Mouse (Mus musculus): Measurements from ENCODE around the gene Arl8b. TPM values are rescaled to one million over a fixed set of nuclear protein-coding genes. Genes with fewer than 3 reads are reported as not detected.
"Not testable (repeated sequence)": the region's sequence is repeated elsewhere in the genome, so short reads cannot be mapped to it uniquely, and the experiment has no call there.

Gene Arl8b
- polyA plus RNA-seq, 2 experiments, result 10.5 to 35.5 TPM

- no peaks in the 10 kb centered on the region for H3K9me3 ChIP-seq (ENCODE audit: control insufficient read depth, low read length)
- no peak for ATAC-seq (ENCODE audit: insufficient read depth)
- H3K4me3 ChIP-seq (ENCODE audit: insufficient read depth in 1 of 2, low read depth in 2 of 2, low read length in 2 of 2), result no peak overlapping the region
- H3K4me1 ChIP-seq (replicated peaks; ENCODE audit: control insufficient read depth in 2 of 2, insufficient read depth in 2 of 2, low read length in 1 of 2), result no peaks in the 10 kb centered on the region
- 75% methylated on average over 5 of the region's 5 CpGs for WGBS (ENCODE audit: insufficient replicate concordance)
- H3K4me2 ChIP-seq (ENCODE audit: low read depth), result no peak overlapping the region
- H3K27me3 ChIP-seq (ENCODE audit: control insufficient read depth, insufficient read depth, low read length), result no peaks in the 10 kb centered on the region
- H3K9ac ChIP-seq (replicated peaks), result no peak overlapping the region
- no peak for DNase-seq (ENCODE audit: low read depth in 3 of 3, low spot score in 3 of 3)
- H3K27ac ChIP-seq, result no peak overlapping the region
- TF ChIP-seq CTCF (IDR thresholded peaks at IDR 0.05; ENCODE audit: low read depth), result no peak
- TF ChIP-seq EP300 (IDR thresholded peaks at IDR 0.05; ENCODE audit: low read depth), result no peak
- no peaks in the 10 kb centered on the region; the same call in none of the 2 replicates for H3K36me3 ChIP-seq (replicated peaks; ENCODE audit: control insufficient read depth, insufficient read depth, low read depth)
Observed at GRCm38 (mm10) chr6:108852986-108853385, 70.1 kb downstream of the Arl8b start.

GRCm38 (mm10) chr6:108858583-108858982 is 75.7 kb downstream of the Arl8b start:
- ATAC-seq (ENCODE audit: insufficient read depth), result no peak
- 88% methylated on average over 9 of the region's 9 CpGs for WGBS (ENCODE audit: insufficient replicate concordance)
- Histone ChIP-seq H3K4me3 (ENCODE audit: insufficient read depth in 1 of 2, low read depth in 2 of 2, low read length in 2 of 2) (no peak overlapping the region), H3K9me3 (ENCODE audit: control insufficient read depth, low read length) (no peaks in the 10 kb centered on the region), H3K4me1 (replicated peaks; ENCODE audit: control insufficient read depth in 2 of 2, insufficient read depth in 2 of 2, low read length in 1 of 2) (no peaks in the 10 kb centered on the region), H3K27ac (no peak overlapping the region), H3K36me3 (replicated peaks; ENCODE audit: control insufficient read depth, insufficient read depth, low read depth) (no peaks in the 10 kb centered on the region; the same call in none of the 2 replicates), H3K27me3 (ENCODE audit: control insufficient read depth, insufficient read depth, low read length) (no peaks in the 10 kb centered on the region), H3K4me2 (ENCODE audit: low read depth) (no peak overlapping the region), H3K9ac (replicated peaks) (no peak overlapping the region)
- DNase-seq (ENCODE audit: low read depth in 3 of 3, low spot score in 3 of 3), result no peak
- TF ChIP-seq CTCF (IDR thresholded peaks at IDR 0.05; ENCODE audit: low read depth) (no peak), EP300 (IDR thresholded peaks at IDR 0.05; ENCODE audit: low read depth) (no peak)

- DNase-seq (ENCODE audit: low read depth in 3 of 3, low spot score in 3 of 3), result no peak
- no peak overlapping the region for H3K27ac ChIP-seq
- 67% methylated on average over 1 of the region's 1 CpGs for WGBS (ENCODE audit: insufficient replicate concordance)
- no peak overlapping the region for H3K4me2 ChIP-seq (ENCODE audit: low read depth)
- H3K9me3 ChIP-seq (ENCODE audit: control insufficient read depth, low read length), result no peaks in the 10 kb centered on the region
- ATAC-seq (ENCODE audit: insufficient read depth), result no peak
- no peaks in the 10 kb centered on the region for H3K27me3 ChIP-seq (ENCODE audit: control insufficient read depth, insufficient read depth, low read length)
- no peaks in the 10 kb centered on the region for H3K4me1 ChIP-seq (replicated peaks; ENCODE audit: control insufficient read depth in 2 of 2, insufficient read depth in 2 of 2, low read length in 1 of 2)
- H3K9ac ChIP-seq (replicated peaks), result no peak overlapping the region
- H3K36me3 ChIP-seq (replicated peaks; ENCODE audit: control insufficient read depth, insufficient read depth, low read depth), result no peaks in the 10 kb centered on the region
- TF ChIP-seq EP300 (IDR thresholded peaks at IDR 0.05; ENCODE audit: low read depth) (no peak), CTCF (IDR thresholded peaks at IDR 0.05; ENCODE audit: low read depth) (no peak)
- no peak overlapping the region for H3K4me3 ChIP-seq (ENCODE audit: insufficient read depth in 1 of 2, low read depth in 2 of 2, low read length in 2 of 2)
Observed at GRCm38 (mm10) chr6:108861226-108861625, 78.3 kb downstream of the Arl8b start.

- DNase-seq (ENCODE audit: low read depth in 3 of 3, low spot score in 3 of 3), result no peak
- ATAC-seq (ENCODE audit: insufficient read depth), result no peak
- Histone ChIP-seq H3K4me1 (replicated peaks; ENCODE audit: control insufficient read depth in 2 of 2, insufficient read depth in 2 of 2, low read length in 1 of 2) (no peaks in the 10 kb centered on the region), H3K27ac (no peak overlapping the region), H3K9me3 (ENCODE audit: control insufficient read depth, low read length) (no peaks in the 10 kb centered on the region), H3K4me2 (ENCODE audit: low read depth) (no peak overlapping the region), H3K9ac (replicated peaks) (no peak overlapping the region), H3K4me3 (ENCODE audit: insufficient read depth in 1 of 2, low read depth in 2 of 2, low read length in 2 of 2) (no peak overlapping the region), H3K27me3 (ENCODE audit: control insufficient read depth, insufficient read depth, low read length) (no peaks in the 10 kb centered on the region), H3K36me3 (replicated peaks; ENCODE audit: control insufficient read depth, insufficient read depth, low read depth) (no peaks in the 10 kb centered on the region)
- 50% methylated on average over 2 of the region's 2 CpGs for WGBS (ENCODE audit: insufficient replicate concordance)
- TF ChIP-seq EP300 (IDR thresholded peaks at IDR 0.05; ENCODE audit: low read depth) (no peak), CTCF (IDR thresholded peaks at IDR 0.05; ENCODE audit: low read depth) (no peak)
Observed at GRCm38 (mm10) chr6:108862548-108862947, 79.6 kb downstream of the Arl8b start.

GRCm38 (mm10) chr6:108866317-108866716 is 83.4 kb downstream of the Arl8b start:
- Histone ChIP-seq H3K27me3 (ENCODE audit: control insufficient read depth, insufficient read depth, low read length) (no peaks in the 10 kb centered on the region), H3K9ac (replicated peaks) (no peak overlapping the region), H3K27ac (no peak overlapping the region), H3K36me3 (replicated peaks; ENCODE audit: control insufficient read depth, insufficient read depth, low read depth) (no peaks in the 10 kb centered on the region), H3K4me1 (replicated peaks; ENCODE audit: control insufficient read depth in 2 of 2, insufficient read depth in 2 of 2, low read length in 1 of 2) (no peaks in the 10 kb centered on the region), H3K9me3 (ENCODE audit: control insufficient read depth, low read length) (no peaks in the 10 kb centered on the region), H3K4me2 (ENCODE audit: low read depth) (no peak overlapping the region), H3K4me3 (ENCODE audit: insufficient read depth in 1 of 2, low read depth in 2 of 2, low read length in 2 of 2) (no peak overlapping the region)
- 52% methylated on average over 5 of the region's 5 CpGs for WGBS (ENCODE audit: insufficient replicate concordance)
- DNase-seq (ENCODE audit: low read depth in 3 of 3, low spot score in 3 of 3), result no peak
- ATAC-seq (ENCODE audit: insufficient read depth), result no peak
- no peak for TF ChIP-seq CTCF (IDR thresholded peaks at IDR 0.05; ENCODE audit: low read depth)
- no peak for TF ChIP-seq EP300 (IDR thresholded peaks at IDR 0.05; ENCODE audit: low read depth)

- DNase-seq (ENCODE audit: low read depth in 3 of 3, low spot score in 3 of 3); H3K4me2 ChIP-seq (ENCODE audit: low read depth); ATAC-seq (ENCODE audit: insufficient read depth); H3K4me1 ChIP-seq (replicated peaks; ENCODE audit: control insufficient read depth in 2 of 2, insufficient read depth in 2 of 2, low read length in 1 of 2); H3K27ac ChIP-seq; H3K9me3 ChIP-seq (ENCODE audit: control insufficient read depth, low read length); H3K36me3 ChIP-seq (replicated peaks; ENCODE audit: control insufficient read depth, insufficient read depth, low read depth); H3K27me3 ChIP-seq (ENCODE audit: control insufficient read depth, insufficient read depth, low read length); H3K9ac ChIP-seq (replicated peaks); H3K4me3 ChIP-seq (ENCODE audit: insufficient read depth in 1 of 2, low read depth in 2 of 2, low read length in 2 of 2): not testable (repeated sequence)
- 37% methylated on average over 2 of the region's 2 CpGs for WGBS (ENCODE audit: insufficient replicate concordance)
Observed at GRCm38 (mm10) chr6:108869031-108869430, 86.1 kb downstream of the Arl8b start.
